Mouse (Mus musculus) heart, postnatal 0 days (tissue): Measurements from ENCODE around the gene Ppat.

Experiments used
- CTCF ChIP-seq: IDR thresholded peaks from 2 replicates; pipeline ENCODE4 v1.5.1; 2016; ENCODE audit warnings: antibody characterized with exemption, control low read depth, low read depth
- EP300 ChIP-seq: IDR thresholded peaks from 2 replicates; pipeline ENCODE4 v1.6.1; 2016; ENCODE audit warnings: antibody characterized with exemption, low read depth

DNA sequence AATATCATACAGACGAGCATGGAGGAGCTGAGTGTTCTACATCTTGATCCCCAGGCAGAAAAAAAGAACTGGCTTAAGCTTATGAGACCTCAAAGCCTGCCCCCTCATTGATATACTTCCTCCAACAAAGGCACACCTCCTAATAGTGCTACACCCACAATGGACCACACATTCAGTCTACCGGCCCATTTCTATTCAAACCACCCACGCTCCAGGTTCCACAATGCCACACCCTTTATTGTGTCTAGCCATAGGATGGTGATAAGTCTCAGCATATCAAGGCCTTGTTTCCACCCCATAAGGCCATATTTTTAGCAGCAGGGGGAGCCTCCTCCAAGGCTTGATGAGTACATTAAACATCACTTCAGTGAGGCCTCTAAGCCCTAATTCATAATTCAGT, 40.6 kb downstream of the Ppat start:
- TF ChIP-seq CTCF (no peak), EP300 (no peak)
